Mouse (Mus musculus): ENCODE results near the gene Baat.
A peak's percentile ranks its signal among the peaks of the same experiment; 100 is the strongest.
"Not testable (repeated sequence)": the region's sequence is repeated elsewhere in the genome, so short reads cannot be mapped to it uniquely, and the experiment has no call there.

Baat gene

DNA sequence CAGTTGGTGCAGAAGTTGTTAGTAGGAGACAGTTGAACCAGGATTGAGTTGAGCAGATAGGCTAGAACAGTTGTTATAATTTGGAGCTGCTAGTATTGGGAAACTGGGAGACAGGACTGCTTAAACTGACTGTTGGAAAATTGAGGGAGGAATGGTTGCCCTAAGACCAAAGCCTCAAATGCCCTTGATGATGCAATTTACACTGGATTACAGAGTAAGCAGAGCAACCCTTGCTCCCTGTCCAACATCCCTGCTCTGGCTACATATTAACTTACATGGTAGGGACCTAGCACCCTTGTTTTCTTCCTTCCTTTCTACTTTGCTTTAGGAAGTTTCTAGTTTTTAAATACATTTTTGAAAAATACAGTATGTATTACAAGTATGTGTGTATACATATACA, 20.9 kb downstream of the Baat start:
- no peak for DNase-seq (ENCODE audit: low spot score)

DNA sequence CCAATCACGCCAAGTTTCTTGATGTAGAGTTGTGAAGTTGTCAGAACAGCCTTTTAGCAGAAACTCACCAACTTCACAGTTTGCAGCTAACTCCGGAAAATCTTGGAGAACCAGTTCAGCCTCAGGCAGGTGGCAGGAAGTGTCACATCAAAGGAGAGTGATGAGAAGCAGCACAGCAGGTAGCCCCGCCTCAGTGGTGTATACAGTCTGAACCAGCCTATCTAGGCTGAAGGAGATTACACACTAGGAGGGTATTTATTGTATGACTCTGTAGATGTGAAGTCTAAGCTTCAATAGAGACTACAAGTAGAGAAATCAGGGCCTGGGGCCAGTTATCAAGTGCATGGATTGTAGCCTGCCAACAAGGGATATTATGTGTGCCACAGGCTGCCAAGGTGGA, 25.5 kb downstream of the Baat start:
- peak; percentile 21 for DNase-seq (ENCODE audit: low spot score)

DNA sequence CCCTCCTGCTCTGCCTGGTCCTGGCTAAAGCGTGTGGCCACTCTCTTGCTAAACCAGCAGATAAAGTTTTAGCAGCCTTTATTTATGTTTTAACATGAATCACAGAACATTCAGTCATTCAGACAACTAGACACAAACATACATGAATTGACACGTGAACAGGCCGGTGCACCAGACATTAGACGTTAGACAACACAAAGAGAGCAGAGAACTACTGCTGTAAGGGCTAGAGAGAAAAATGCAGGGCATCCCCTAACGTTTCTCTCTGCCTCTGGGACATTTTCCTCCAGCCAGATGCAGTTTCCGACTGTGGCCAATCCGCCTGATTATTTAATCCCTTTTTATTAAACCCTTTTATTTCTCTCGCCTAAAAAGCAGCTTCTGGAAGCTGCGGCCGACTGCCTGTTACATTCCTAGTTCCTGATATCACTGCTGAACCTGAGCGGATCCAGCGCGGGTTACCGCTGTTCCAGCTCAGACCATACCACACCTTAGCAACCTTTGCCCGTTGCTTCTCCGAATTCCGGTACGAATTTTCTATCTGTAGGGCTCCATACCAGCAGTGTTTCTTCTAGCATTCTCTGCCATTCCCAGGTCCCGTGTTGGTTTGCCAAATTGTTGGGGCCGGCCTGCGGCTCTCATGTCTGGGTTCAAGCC, 26.1 kb downstream of the Baat start:
- DNase-seq (ENCODE audit: low spot score): no peak

DNA sequence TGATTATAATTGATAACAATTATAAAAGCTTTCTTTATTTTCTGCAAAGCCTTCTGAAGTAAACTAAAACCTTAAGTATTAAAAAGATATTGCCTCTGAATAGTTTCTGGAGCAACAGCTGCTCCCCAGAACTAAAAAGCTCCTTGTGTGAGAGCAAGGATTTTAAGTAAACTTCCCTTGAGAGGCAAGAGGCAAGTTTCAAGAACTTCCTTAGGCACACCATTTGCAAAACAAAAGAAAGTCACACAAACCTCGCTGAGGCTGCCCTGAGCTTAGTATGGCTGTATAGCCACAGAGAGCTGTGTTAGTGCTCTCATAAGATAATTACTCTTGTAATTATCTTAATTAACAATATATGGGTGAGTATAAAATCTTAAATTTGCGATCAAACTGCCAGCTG, 27.3 kb downstream of the Baat start:
- DNase-seq (ENCODE audit: low spot score): not testable (repeated sequence)

DNA sequence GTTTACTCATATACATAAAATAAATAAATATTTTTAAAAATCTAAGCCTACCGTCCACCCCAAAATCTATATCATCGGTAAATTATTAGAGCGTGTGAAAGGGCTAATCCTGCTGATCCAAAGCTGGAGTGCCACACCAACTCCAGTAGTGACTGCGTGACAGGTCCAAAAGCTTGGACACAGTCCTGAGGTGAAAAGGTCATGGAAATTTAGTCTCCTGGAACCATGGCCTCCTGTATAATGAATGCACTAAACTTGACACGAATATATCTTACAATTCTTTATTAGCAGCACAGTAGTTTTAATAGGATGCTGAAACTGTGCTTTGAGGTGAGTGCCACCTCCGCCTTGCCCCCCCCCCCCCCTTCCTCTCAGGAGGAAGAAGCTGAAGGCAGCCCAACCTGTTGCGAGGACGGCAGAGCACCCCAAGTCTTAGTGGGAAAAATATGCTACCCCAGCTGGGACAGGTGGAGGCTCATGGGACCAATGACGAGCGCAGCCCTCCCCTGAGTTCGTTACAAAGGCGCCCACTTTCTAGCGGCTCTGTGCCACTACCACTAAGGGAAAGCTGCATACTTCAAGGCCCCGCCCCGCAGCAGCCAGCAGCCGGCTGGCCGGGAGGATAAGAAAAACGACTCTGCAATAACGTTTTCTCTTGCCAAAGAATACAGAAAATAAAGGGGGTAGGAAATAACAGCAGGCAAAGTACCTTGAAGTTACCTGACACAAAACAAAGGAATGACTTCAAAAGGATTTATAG, 28.1 kb downstream of the Baat start:
- peak; percentile 52 for DNase-seq (ENCODE audit: low spot score)

DNA sequence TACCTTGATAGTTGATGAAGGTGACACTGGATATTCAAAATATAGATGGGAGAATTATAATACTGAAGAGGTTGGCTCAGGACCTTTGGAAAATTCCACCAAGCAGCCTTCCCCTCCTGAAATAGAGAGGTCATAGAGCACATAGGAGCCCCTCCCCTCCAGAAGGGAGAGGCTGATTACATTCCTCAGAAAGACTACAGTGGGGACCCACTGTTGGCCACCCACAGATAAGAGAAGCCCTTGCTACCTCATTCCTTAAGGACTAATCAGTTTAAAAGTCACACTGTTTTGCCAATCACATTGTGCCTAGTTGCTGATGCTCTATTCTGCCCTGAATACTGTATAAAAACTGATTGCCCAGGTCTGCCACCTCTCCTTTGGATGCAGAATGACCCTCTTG, 31.8 kb downstream of the Baat start:
- DNase-seq (ENCODE audit: low spot score): no peak

DNA sequence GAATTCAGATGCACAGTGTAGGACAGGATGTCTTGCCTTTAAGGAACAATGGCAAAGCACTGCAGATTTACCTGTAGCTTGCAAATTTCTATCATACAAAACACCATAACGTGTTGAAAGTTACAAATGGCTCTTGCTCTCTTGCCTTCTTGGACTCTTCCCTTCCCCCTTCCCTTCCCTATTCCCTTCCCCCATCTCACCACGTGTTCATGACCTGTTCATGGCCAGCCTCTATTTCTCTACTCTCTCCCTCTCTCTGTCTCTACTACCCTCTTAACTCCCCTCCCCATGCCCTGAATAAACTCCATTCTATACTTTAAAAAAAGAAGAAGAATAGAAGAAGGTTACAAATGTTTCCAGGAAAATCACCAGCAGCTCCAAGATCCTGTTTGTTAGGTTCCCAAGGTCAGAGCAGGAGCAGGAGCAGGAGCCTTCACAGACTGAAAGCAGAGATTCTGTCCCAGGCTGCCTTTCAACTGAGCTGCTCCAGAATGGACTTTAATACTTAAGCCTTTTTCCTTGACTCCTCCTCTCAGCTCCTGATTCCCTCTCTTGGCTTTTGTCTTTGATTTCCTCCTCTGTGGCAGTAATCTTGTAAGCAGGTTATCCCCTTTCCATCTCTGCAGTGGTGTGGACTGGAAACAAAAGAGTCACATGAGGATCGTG, 32.8 kb downstream of the Baat start, which contains the start of gene Acnat1:
Gene Acnat1 (minus strand): TSS at position 478 of the 666 bp plus-strand sequence.
- DNase-seq (ENCODE audit: low spot score): no peak

DNA sequence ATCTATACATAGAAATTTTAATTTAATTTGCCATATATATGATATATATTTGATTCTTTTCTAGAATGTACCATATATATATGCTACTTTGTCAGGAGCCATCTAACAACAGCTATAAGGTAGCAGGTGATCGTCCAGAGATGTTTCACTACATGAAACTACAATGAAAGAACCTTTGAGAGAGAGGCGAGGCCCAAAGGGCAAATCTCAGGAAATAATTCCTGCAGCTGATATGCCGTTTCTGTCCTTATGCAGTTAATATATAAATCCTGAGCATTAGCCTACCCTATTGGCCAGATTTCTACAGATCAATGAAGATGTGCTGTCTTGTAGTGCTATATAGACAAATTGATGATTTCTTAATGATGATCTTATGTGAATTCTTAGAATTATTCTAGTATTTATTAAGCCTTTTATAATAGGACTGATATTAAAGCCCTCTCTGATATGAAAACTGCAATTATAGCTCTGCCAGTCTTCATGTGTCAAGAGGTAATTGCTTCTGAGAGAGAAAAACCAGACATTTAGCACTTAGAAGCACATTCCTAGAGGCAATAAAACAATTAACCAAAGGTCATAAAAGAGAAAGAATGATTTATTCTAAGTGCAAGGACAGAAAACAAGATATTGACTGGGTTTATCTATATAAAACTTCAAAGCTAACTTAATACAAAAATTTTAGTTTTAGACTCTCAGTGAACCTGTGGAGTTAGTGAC, 36.8 kb downstream of the Baat start:
- no peak for DNase-seq (ENCODE audit: low spot score)

DNA sequence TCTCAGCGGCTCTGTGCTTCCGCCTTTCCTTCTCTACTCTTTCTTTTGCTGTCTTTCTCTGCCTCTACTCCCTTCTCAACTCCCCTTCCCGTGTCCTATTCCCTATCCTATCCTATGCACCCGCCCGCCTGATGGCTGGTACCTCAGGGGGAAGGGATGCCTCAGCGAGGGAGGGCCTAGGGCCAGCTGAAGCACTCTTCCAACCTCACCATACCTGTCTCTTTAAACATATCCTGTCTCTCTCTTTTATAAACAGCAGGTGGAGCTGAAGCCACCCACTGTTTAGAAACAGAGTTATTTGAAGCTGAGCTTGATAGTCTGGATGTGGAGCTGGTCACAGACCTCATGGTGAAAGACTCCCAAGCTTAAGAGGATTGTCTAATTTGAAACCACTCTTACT, 39.0 kb downstream of the Baat start:
- no peak for DNase-seq (ENCODE audit: low spot score)

DNA sequence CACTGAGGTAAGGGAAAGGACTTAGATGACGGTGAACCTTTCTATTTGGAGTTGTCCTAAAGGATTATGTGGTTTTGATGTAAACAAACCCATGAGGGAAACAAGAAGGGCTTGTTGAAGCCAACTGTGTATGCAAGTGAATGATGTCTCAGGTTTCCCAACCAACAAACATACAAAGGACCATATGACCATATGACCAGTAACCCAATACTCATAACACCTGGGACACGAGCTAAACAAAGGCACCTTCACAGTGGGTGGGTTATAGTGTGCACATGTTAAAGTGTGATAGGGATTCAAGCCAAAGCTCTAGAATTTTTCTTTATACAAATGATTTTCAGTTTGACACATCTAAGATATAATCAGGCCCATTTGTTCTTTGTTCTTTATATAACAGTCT, 50.2 kb downstream of the Baat start:
- no peak for DNase-seq (ENCODE audit: low spot score)

DNA sequence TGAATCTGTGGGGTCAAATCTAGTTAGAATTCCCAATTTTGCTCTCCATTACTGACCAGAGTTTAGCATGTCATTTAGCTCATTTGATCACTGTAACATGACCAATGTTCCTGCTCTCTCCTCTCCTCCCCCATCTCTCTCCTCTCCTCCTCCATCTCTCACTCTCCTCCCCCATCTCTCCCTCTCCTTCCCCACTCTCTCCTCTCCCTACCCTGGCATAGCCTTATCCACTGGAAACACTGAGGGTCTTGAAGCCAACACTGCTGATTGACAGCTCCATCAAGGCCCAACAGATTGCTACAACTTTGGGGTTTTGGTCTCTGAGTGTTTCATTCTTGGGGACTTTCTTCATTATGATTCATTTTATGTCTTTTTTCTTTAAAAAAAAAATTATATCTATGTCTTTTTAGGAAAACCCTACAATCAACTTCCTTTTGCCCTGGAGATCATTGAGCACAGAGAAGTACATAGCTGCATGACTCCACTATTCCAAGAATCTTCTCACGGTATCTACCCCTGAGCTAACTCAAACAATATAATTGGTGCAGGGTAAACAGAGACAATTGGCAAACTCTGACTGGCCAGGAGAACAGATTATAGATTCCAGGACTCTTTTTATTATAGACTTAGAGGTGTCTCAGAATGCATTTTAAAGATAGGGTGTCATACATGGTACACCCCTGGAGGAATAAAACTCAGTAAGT, 54.4 kb downstream of the Baat start:
- DNase-seq (ENCODE audit: low spot score): no peak

DNA sequence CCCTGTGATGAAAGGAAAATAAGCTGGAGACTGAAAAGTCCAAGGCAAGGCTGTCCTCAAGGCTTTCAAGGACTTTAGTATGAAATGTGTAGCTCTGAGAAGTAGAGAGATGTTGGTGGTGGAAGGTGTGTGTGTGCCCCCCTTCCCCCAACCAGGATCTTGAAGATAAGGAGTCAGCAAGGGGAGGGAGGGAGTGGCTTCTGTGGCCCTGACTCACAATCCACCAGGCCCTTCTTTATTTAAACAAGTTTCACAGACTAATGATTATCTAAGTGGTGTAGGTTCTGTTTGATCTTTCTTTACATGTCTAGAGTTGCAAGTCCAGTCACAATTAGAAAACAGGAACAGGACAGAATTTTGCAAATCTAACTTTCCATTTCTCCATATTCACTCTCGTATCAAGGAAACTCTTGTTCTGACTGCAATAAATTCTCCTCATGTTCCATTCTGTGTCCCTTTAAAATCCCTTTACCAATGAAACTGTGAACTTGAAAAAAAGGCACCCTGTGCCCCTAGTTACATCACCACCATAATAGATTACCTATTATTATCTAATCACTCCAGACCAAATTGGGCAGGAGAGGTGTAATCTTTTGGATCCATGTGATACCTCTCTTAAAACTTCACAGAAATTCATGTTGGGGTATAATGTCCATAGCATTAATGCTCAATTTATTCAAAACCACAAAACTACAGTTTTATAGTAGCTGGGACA, 55.1 kb downstream of the Baat start:
- not testable (repeated sequence) for DNase-seq (ENCODE audit: low spot score)
